Mouse (Mus musculus) hindbrain, embryonic 16.5 days (tissue): ENCODE data around the gene Zfp148. TPM values are rescaled to one million over a fixed set of nuclear protein-coding genes. Genes with fewer than 3 reads are reported as not detected.

Source experiments
- ATAC-seq: fragments of 200-750 bp; cut with Nextera tagmentation; 2 replicates; pipeline ENCODE4 v1.8.0; 2017; ENCODE audit warnings: moderate TSS enrichment, moderate library complexity
- H3K27ac ChIP-seq: fragments of 300-500 bp; sonication (generic); 2 replicates; pipeline ENCODE4 v1.5.1; 2014; ENCODE audit warnings: low read depth, mild to moderate bottlenecking, control low read depth, low read length, moderate library complexity
- H3K27me3 ChIP-seq: fragments of 300-500 bp; sonication (generic); replicated peaks from 2 replicates; pipeline ENCODE4 v1.6.1; 2014; ENCODE audit warnings: low read length; ENCODE audit not compliant: control insufficient read depth, insufficient read depth
- H3K36me3 ChIP-seq: fragments of 300-500 bp; sonication (generic); 2 replicates; pipeline ENCODE4 v1.6.1; 2014; ENCODE audit warnings: mild to moderate bottlenecking, low read length, moderate library complexity, mixed read lengths; ENCODE audit not compliant: control insufficient read depth, insufficient read depth
- H3K4me1 ChIP-seq: fragments of 300-500 bp; sonication (generic); 2 replicates; pipeline ENCODE4 v1.6.1; 2014; ENCODE audit warnings: low read depth, low read length; ENCODE audit not compliant: control insufficient read depth, insufficient read depth
- H3K4me2 ChIP-seq: fragments of 300-500 bp; sonication (generic); 2 replicates; pipeline ENCODE4 v1.6.1; 2014; ENCODE audit warnings: mild to moderate bottlenecking, low read length, control low read depth, moderate library complexity
- H3K4me3 ChIP-seq: fragments of 300-500 bp; sonication (generic); 2 replicates; pipeline ENCODE4 v1.5.1; 2014; ENCODE audit warnings: mild to moderate bottlenecking, low read length, control low read depth, moderate library complexity
- H3K9ac ChIP-seq: fragments of 300-500 bp; sonication (generic); 2 replicates; pipeline ENCODE4 v1.6.1; 2014; ENCODE audit warnings: low read depth, mild to moderate bottlenecking, control low read depth, low read length, moderate library complexity
- H3K9me3 ChIP-seq: fragments of 300-500 bp; sonication (generic); 2 replicates; pipeline ENCODE4 v1.6.1; 2014; ENCODE audit warnings: mild to moderate bottlenecking, low read length, moderate library complexity; ENCODE audit not compliant: control insufficient read depth
- WGBS: fragments of 180-500 bp; shearing (Covaris S2); extraction: QIAGEN DNeasy Blood & Tissue Kit; methylation state at CpG from one replicate; pipeline ENCODE4 v1.1.7; 2014; 5-methylcytosine and 5-hydroxymethylcytosine counted together
- polyA plus RNA-seq: library from polyadenylated mRNA; unstranded; fragments of >200 nt; fragmentation: Nextera tagmentation; extraction: Ambion mirVana; gene quantifications from 2 replicates; pipeline ENCODE4 v1.2.1, GENCODE M21; 2015

Gene Zfp148
- polyA plus RNA-seq, 1 experiment from 2014 or later: 47.2 TPM

DNA sequence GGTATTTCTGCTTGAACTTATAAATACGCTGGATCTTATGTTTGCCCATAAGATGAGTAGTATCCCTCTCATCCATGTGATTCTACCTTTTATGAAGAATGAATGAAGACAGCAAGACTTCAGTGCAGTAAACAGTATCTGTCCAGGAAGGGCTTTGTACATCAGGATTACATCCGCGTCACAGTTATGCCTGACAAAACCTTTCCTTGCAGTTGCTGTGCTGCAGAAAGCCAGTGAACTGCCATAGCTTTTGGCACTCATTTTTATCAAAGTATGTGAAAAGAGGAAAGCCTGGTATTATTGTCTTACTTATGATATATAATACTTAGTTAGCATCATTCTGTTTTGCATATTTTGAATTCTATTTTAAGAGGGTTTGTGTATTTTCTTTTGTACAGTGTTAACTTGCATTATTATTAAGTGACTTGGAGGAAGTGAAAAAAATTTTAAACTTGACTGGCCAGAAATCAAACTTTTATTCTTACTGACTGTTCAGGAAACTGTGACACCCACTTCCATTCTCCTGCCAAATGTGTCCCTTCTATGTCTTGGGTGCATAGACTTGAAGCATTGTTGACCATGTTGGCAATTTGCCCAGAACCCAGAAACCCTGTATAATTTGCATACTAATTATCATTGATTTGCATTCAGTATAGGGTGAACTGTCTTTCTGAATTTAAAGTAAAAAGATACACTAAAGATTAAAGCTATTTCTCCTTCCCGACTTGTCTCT is 84.0 kb downstream of the Zfp148 start:
- Histone ChIP-seq H3K27me3 (no peaks in the 10 kb centered on the region), H3K9ac (no peak overlapping the region), H3K4me2 (no peak overlapping the region), H3K36me3 (peaks cover 2% of the 10 kb centered on the region; the same call in 1 of the 2 replicates), H3K9me3 (no peaks in the 10 kb centered on the region), H3K27ac (peak overlapping the region; percentile 71), H3K4me1 (peaks cover 2% of the 10 kb centered on the region; the same call in 1 of the 2 replicates), H3K4me3 (no peak overlapping the region)
- 54% methylated on average over 4 of the region's 4 CpGs for WGBS
- ATAC-seq: peak; percentile 74; the same call in 1 of the 2 replicates

DNA sequence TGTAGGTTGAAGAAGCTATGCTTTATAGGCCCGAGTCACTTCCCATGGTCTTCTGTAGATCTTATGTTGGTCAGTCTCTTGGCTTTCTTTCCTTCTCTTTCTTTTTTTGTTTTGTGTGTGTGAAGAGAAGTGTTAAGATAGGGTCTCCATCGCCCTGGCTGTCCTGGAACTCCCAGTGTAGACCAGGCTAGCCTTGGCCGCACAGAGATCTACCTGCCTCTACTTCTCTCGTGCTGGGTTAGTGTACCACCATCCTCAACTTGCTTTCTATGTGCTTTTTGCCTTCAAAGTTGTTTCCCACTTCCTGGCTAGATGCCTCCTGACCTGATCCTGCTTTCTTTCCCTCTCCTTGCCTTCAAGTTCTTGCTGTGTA is 84.6 kb downstream of the Zfp148 start:
- WGBS: 61% methylated on average over 4 of the region's 4 CpGs
- peak; percentile 22; the same call in 1 of the 2 replicates for ATAC-seq
- H3K9me3 ChIP-seq: no peaks in the 10 kb centered on the region

DNA sequence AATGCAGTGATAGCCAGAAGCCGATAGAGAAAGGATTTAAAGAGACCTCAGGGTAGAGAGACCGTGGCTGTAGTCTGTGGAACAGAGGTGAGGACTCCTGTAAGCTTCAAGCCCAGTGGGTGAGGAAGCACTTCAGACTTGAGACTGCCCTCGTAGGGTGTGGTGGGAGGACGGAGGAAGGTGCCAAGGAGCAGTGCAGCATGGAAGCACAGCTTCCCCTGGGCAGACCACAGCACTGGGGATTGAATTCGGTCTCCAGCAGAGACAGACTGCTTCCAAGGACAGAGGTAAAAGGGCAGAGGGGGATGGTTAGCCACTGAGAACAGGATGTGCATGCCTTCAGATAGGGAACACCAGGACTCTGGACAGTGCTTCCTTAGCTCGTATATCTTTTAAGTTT is 86.8 kb downstream of the Zfp148 start:
- H3K9me3 ChIP-seq: no peaks in the 10 kb centered on the region
- 0 out of 2 replicates have a peak, but pooled peaks cover 2% of the 10 kb centered on the region for H3K36me3 ChIP-seq
- H3K4me1 ChIP-seq: peaks cover 2% of the 10 kb centered on the region; the same call in 1 of the 2 replicates
- no peak overlapping the region for H3K27ac ChIP-seq
- WGBS: 60% methylated on average over 6 of the region's 6 CpGs
- H3K27me3 ChIP-seq: no peaks in the 10 kb centered on the region
- ATAC-seq: peak; percentile 21; the same call in 1 of the 2 replicates
- no peak overlapping the region for H3K9ac ChIP-seq
- no peak overlapping the region for H3K4me3 ChIP-seq
- no peak overlapping the region for H3K4me2 ChIP-seq

More for the DNA sequence above, 84.6 kb downstream of the Zfp148 start:
- H3K4me1 ChIP-seq: peaks cover 2% of the 10 kb centered on the region; the same call in 1 of the 2 replicates
- H3K27ac ChIP-seq: peak overlapping the region; percentile 71
- H3K4me3 ChIP-seq: no peak overlapping the region
- no peaks in the 10 kb centered on the region for H3K27me3 ChIP-seq
- H3K9ac ChIP-seq: no peak overlapping the region
- no peak overlapping the region for H3K4me2 ChIP-seq
- 0 out of 2 replicates have a peak, but pooled peaks cover 2% of the 10 kb centered on the region for H3K36me3 ChIP-seq

DNA sequence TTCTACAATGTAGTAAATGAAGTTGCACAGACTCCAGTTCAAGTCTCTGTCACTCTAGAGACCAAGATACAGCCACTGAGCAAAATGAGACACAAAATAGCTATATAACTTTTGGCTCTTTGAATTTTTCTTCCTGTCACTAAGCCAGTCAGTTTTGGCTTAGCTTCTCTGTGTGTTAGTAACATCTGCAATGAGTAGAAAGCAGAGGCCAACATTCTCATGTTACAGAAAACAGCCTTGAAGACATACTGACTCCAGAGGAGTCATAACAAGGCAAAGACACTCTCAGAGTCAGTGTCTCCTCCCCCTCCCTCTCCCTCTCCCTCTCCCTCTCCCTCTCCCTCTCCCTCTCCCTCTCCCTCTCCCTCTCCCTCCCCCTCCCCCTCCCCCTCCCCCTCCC is 89.3 kb downstream of the Zfp148 start:
- no peak overlapping the region for H3K4me3 ChIP-seq
- H3K9ac ChIP-seq: no peak overlapping the region
- no peak overlapping the region for H3K4me2 ChIP-seq
- H3K27ac ChIP-seq: no peak overlapping the region
- H3K36me3 ChIP-seq: 0 out of 2 replicates have a peak, but pooled peaks cover 2% of the 10 kb centered on the region
- ATAC-seq: no peak
- H3K9me3 ChIP-seq: no peaks in the 10 kb centered on the region
- no peaks in the 10 kb centered on the region for H3K27me3 ChIP-seq
- H3K4me1 ChIP-seq: peaks cover 2% of the 10 kb centered on the region; the same call in 1 of the 2 replicates

DNA sequence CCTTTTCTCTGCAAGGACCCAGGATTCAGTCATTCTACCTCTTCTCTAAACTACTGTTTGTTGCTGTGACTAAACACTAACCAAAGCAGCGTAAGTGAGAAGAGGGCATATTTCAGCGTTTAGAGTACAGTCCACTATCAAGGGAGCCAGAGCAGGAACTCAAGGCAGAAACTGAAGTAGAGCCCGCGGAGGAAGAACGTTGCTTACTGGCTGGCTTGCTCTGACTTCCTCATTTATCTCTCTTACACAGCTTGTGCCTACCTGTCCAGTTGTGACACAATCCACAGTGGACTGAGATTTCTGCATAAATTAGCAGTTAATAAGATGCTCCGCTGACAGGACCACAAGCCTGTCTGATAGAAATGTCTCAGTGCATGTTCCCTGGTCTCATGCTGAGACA is 93.7 kb downstream of the Zfp148 start:
- ATAC-seq: no peak
- Histone ChIP-seq H3K4me2 (no peak overlapping the region), H3K4me3 (no peak overlapping the region), H3K27ac (no peak overlapping the region), H3K9ac (no peak overlapping the region), H3K27me3 (no peaks in the 10 kb centered on the region), H3K9me3 (no peaks in the 10 kb centered on the region), H3K4me1 (no peaks in the 10 kb centered on the region), H3K36me3 (peaks cover 6% of the 10 kb centered on the region; the same call in 1 of the 2 replicates)
- 83% methylated on average over 6 of the region's 6 CpGs for WGBS

DNA sequence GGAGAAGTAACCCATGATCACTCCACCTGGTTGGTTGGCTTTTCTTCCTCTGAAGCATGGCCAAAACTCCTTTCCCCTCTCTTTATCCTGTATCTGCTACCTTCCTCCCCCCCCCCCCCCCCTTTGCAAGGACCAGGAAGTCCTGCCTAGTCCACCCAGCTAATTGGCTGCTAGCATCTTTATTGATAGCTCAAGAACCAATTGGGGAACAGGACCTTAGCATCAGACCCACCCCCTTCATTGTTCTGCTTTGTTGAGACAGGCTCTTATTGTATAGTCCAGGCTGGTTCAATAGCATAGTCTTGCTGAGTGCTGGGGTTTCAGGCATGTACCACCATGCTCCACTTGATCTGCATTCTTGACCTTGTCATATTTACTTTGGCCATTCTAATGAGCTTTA is 99.3 kb downstream of the Zfp148 start:
- no peak for ATAC-seq
- peaks cover 8% of the 10 kb centered on the region for H3K36me3 ChIP-seq
- no peak overlapping the region for H3K4me2 ChIP-seq
- no peak overlapping the region for H3K9ac ChIP-seq
- no peaks in the 10 kb centered on the region for H3K4me1 ChIP-seq
- no peaks in the 10 kb centered on the region; the same call in 1 of the 2 replicates for H3K9me3 ChIP-seq
- H3K4me3 ChIP-seq: no peak overlapping the region
- H3K27me3 ChIP-seq: no peaks in the 10 kb centered on the region
- no peak overlapping the region for H3K27ac ChIP-seq

DNA sequence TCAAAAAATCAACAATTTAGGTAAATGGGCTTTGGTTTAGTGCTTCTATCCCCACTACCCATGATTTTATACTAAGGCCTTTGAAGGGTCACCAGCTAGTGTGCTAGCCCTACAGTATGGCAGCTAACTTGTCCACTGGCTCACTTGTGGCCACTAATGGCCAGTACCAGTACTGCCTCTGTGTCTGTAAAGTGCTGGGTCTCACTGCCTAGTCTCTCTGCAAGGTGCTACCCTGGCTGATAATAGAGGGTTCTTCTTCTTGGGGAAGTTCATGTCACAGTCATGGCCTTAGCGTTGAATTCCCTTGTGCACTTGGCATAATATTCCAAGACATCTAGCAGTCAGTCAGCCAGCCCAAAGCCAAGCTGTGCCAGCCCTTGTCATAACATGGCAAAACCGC is 100.5 kb downstream of the Zfp148 start:
- Histone ChIP-seq H3K36me3 (peaks cover 2% of the 10 kb centered on the region; the same call in 1 of the 2 replicates), H3K9ac (no peak overlapping the region), H3K4me1 (no peaks in the 10 kb centered on the region), H3K4me3 (no peak overlapping the region), H3K27ac (no peak overlapping the region), H3K9me3 (no peaks in the 10 kb centered on the region; the same call in 1 of the 2 replicates), H3K4me2 (no peak overlapping the region), H3K27me3 (no peaks in the 10 kb centered on the region)
- ATAC-seq: peak; percentile 58; the same call in 1 of the 2 replicates
- WGBS: 98% methylated on average over 2 of the region's 2 CpGs

DNA sequence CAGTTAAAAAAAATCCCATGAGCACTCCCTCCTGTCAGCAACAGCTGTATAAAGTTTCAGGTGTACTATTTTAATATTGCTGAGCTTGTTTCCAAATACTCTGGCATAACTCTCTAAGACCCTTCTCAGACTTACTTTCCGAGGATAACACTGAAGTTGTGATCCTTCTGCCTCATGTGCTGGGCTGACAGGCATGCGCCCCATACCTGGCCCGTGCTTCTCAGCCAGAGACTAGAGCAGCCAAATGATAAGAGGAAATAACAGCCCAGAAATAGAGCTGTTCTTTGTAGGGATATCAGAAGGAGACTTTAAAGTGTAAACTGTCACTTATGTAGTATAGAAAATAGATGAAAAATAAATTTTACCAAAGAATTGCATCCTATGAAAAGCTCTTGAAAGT is 101.7 kb downstream of the Zfp148 start:
- Histone ChIP-seq H3K9me3 (no peaks in the 10 kb centered on the region; the same call in 1 of the 2 replicates), H3K4me1 (no peaks in the 10 kb centered on the region), H3K4me3 (no peak overlapping the region), H3K27ac (no peak overlapping the region), H3K9ac (no peak overlapping the region), H3K36me3 (peaks cover 2% of the 10 kb centered on the region; the same call in 1 of the 2 replicates), H3K27me3 (no peaks in the 10 kb centered on the region), H3K4me2 (no peak overlapping the region)
- ATAC-seq: no peak
- WGBS: 92% methylated on average over 3 of the region's 3 CpGs

DNA sequence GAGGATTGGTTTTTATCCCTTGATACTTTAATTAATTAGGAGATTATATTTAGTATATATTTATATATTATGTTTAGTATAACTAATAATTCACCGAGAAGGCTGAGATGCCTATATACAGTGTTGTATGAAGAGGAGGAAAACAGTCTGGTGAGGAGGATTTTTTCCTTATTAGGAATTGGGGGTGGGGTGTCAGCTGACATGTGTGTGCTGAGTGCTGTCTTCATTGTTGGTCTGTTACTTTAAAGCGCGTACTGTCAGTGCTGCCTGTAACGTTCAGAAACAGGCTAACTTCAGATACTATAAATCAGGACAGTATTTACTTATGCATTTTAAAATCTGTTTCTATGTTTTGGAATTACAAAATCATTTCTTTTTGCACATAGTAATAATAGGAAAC is 107.1 kb downstream of the Zfp148 start:
- Histone ChIP-seq H3K9ac (no peak overlapping the region), H3K27ac (no peak overlapping the region), H3K4me3 (no peak overlapping the region), H3K27me3 (no peaks in the 10 kb centered on the region), H3K4me1 (no peaks in the 10 kb centered on the region), H3K4me2 (no peak overlapping the region), H3K9me3 (no peaks in the 10 kb centered on the region), H3K36me3 (no peaks in the 10 kb centered on the region)
- ATAC-seq: no peak
- 78% methylated on average over 4 of the region's 4 CpGs for WGBS
